Mouse (Mus musculus) midbrain, postnatal 0 days (tissue): ENCODE measurements around the gene Kcnh8. TPM values are rescaled to one million over a fixed set of nuclear protein-coding genes. Genes with fewer than 3 reads are reported as not detected.

Experiments used
- ATAC-seq: fragments of 200-750 bp; cut with Nextera tagmentation; 2 replicates; pipeline ENCODE4 v1.8.0; 2017; ENCODE audit warnings: moderate number of reproducible peaks, mild to moderate bottlenecking, moderate TSS enrichment, moderate library complexity; ENCODE audit not compliant: low FRiP score
- DNase-seq: peaks from one replicate; pipeline ENCODE4 v3.0.0-alpha.2; 2015; ENCODE audit warnings: low spot score
- H3K27ac ChIP-seq: fragments of 300-500 bp; sonication (generic); 2 replicates; pipeline ENCODE4 v1.5.1; 2014; ENCODE audit warnings: low read depth, mild to moderate bottlenecking, low read length, mixed read lengths
- H3K27me3 ChIP-seq: fragments of 300-500 bp; sonication (generic); 2 replicates; pipeline ENCODE4 v1.6.1; 2014; ENCODE audit warnings: low read length, control low read depth, mixed read lengths; ENCODE audit not compliant: insufficient read depth
- H3K36me3 ChIP-seq: fragments of 300-500 bp; sonication (generic); 2 replicates; pipeline ENCODE4 v1.6.1; 2014; ENCODE audit warnings: low read length, control low read depth, mixed read lengths; ENCODE audit not compliant: insufficient read depth
- H3K4me1 ChIP-seq: fragments of 300-500 bp; sonication (generic); 2 replicates; pipeline ENCODE4 v1.6.1; 2014; ENCODE audit warnings: mild to moderate bottlenecking, control low read depth, antibody characterized with exemption, low read length, mixed read lengths; ENCODE audit not compliant: insufficient read depth
- H3K4me2 ChIP-seq: fragments of 300-500 bp; sonication (generic); 2 replicates; pipeline ENCODE4 v1.6.1; 2014; ENCODE audit warnings: low read depth, mild to moderate bottlenecking, low read length, mixed read lengths; ENCODE audit not compliant: poor library complexity, severe bottlenecking
- H3K4me3 ChIP-seq: fragments of 300-500 bp; sonication (generic); 2 replicates; pipeline ENCODE4 v1.5.1; 2014; ENCODE audit warnings: low read depth, mild to moderate bottlenecking, low read length, moderate library complexity
- H3K9ac ChIP-seq: fragments of 300-500 bp; sonication (generic); replicated peaks from 2 replicates; pipeline ENCODE4 v1.6.1; 2014; ENCODE audit warnings: mild to moderate bottlenecking, low read length, moderate library complexity, mixed read lengths; ENCODE audit not compliant: poor library complexity, severe bottlenecking
- H3K9me3 ChIP-seq: fragments of 300-500 bp; sonication (generic); 2 replicates; pipeline ENCODE4 v1.6.1; 2016; ENCODE audit warnings: low read length, control low read depth
- CTCF ChIP-seq: IDR thresholded peaks from 2 replicates; pipeline ENCODE4 v1.5.1; 2016; ENCODE audit warnings: antibody characterized with exemption, mild to moderate bottlenecking
- WGBS: fragments of 180-500 bp; shearing (Covaris S2); extraction: QIAGEN DNeasy Blood & Tissue Kit; methylation state at CpG from one replicate; pipeline ENCODE4 v1.1.7; 2014; 5-methylcytosine and 5-hydroxymethylcytosine counted together
- polyA plus RNA-seq: library from polyadenylated mRNA; unstranded; fragments of >200 nt; fragmentation: Nextera tagmentation; extraction: Ambion mirVana; gene quantifications from 2 replicates; pipeline ENCODE4 v1.2.1, GENCODE M21; 2015
- total RNA-seq: library from RNA; depleted of rRNA; stranded (reverse); fragments of >200 nt; gene quantifications from 2 replicates; pipeline ENCODE4 v1.2.3, GENCODE M21; 2014; rRNA removed

The Kcnh8 gene
- 5.2 and 7.9 TPM in 2 replicates for total RNA-seq
- polyA plus RNA-seq = 2.3 and 2.8 TPM in 2 replicates

- ATAC-seq (peak; percentile 69), DNase-seq (peak; percentile 53)
- Histone ChIP-seq H3K27me3 (no peaks in the 10 kb centered on the region), H3K4me2 (peak within 1 kb of the TSS; percentile 95), H3K9ac (peak within 1 kb of the TSS; percentile 87), H3K4me1 (no peaks in the 10 kb centered on the region; the same call in 1 of the 2 replicates), H3K4me3 (peak within 1 kb of the TSS; percentile 77), H3K36me3 (no peaks in the 10 kb centered on the region), H3K9me3 (no peaks in the 10 kb centered on the region), H3K27ac (peak within 1 kb of the TSS; percentile 93)
- WGBS = 1% methylated on average over 35 of the region's 40 CpGs
- TF ChIP-seq CTCF = peak; percentile 40
These were observed at the start of gene Kcnh8 for GRCm38 (mm10) chr17:52602093-52602780. Gene Kcnh8 (plus strand): TSS chr17:52602709.

DNA sequence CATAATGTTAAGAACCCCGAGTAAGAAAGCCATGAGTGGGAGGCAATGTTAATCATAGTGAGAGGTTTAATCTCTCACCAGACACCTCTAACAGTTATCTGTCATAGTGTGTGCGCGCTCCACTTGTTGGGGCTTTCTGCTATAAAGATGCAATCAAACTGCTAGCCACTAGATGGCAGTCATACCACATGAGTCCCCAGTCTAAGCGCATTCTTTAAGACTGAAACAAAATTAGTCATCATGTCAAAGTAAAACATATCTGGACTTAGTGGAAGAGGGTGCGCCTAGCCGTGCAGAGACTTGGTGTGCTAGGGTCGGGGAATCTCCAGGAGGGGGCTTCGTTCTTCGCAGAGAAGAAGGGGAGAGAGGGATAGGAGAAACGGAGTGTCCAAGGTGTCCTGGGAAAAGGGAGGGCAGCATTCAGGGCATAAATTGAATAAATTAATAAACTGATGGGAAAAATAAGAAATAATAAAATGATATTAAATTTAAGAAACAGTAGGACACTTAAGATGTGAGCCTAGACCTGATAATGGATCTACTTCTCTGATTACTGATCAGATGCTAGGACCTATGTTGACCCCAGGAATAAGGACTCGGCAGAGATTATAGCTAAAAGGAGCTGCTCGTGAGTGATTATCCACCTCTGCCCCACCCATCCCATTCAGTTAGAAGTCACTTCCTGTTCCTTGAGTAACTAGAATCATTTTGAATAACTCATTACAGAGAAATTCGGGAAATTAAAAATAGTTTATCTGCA, 42.4 kb upstream of the Kcnh8 start:
- ATAC-seq (peak; percentile 89), DNase-seq (peak; percentile 83)
- peak; percentile 98 for TF ChIP-seq CTCF
- no peak overlapping the region for H3K27ac ChIP-seq
- peak overlapping the region; percentile 49 for H3K4me2 ChIP-seq
- peak overlapping the region; percentile 11; the same call in 1 of the 2 replicates for H3K4me3 ChIP-seq
- no peaks in the 10 kb centered on the region for H3K36me3 ChIP-seq
- no peaks in the 10 kb centered on the region for H3K27me3 ChIP-seq
- no peaks in the 10 kb centered on the region for H3K4me1 ChIP-seq
- no peak overlapping the region for H3K9ac ChIP-seq
- WGBS = 27% methylated on average over 13 of the region's 13 CpGs
- H3K9me3 ChIP-seq = no peaks in the 10 kb centered on the region

GRCm38 (mm10) chr17:52565467-52566155, 36.9 kb upstream of the Kcnh8 start:
- Histone ChIP-seq H3K9me3 (no peaks in the 10 kb centered on the region), H3K27ac (no peak overlapping the region), H3K4me2 (no peak overlapping the region), H3K9ac (no peak overlapping the region), H3K36me3 (no peaks in the 10 kb centered on the region), H3K27me3 (no peaks in the 10 kb centered on the region), H3K4me1 (no peaks in the 10 kb centered on the region), H3K4me3 (no peak overlapping the region)
- DNase-seq = peak; percentile 42
- 61% methylated on average over 4 of the region's 4 CpGs for WGBS
- TF ChIP-seq CTCF = peak; percentile 69
- no peak for ATAC-seq

DNA sequence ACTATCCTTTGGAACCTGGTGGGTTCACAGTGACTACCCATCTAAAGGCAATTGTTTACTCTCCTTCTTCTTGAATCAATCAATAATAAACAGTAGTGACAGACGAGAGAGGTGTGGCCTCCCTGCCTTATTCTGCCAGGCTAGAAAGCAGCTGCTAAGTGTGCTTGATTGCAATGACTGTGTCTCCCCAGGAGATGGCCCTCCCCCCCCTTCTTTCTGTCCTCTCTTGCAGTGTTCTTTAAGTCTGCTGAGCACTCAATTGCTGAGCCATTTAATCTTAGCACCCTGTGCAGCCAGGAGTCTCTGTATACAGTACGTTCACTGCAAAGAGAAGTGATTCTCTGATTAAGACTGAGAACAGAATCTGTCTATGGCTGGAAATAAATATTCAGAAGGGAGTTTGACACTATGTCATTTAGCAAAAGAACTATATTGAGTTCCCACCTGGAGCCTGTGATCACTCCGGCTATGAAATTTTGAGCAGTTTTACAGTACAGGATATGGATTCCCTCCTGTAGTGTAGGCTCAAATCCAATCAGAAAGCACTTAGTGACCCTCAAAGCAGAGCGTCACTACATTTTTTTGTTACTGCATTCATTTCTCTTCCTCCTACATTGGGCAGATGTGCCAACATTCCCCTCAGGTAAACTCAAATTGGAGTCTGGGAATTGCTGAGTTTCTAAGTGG, 32.8 kb upstream of the Kcnh8 start:
- H3K36me3 ChIP-seq = no peaks in the 10 kb centered on the region
- H3K9me3 ChIP-seq = no peaks in the 10 kb centered on the region
- H3K9ac ChIP-seq = no peak overlapping the region
- WGBS = 62% methylated on average over 4 of the region's 4 CpGs
- ATAC-seq (peak; percentile 83; the same call in 1 of the 2 replicates), DNase-seq (peak; percentile 72)
- no peaks in the 10 kb centered on the region for H3K27me3 ChIP-seq
- H3K4me1 ChIP-seq = no peaks in the 10 kb centered on the region
- H3K4me3 ChIP-seq = no peak overlapping the region
- peak; percentile 86 for TF ChIP-seq CTCF
- no peak overlapping the region for H3K4me2 ChIP-seq
- no peak overlapping the region for H3K27ac ChIP-seq

DNA sequence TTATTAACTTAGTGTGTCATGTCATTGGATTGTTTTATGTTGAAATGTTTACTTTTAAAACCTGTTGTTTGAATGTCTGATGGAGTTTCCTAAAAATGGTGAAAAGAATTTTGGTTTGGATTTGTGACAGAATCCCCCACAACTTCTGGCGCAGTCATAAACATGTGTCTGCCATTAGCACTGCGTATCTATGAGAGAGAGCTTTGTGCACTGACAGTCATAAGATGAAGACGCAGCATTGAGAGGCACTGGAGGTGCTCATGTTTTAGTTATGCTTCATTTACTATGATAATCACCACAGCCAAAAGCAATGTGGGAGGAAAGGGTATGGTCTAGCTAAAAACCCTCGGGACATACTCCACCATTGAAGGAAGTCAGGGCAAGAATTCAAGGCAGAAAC, 30.3 kb upstream of the Kcnh8 start:
- Histone ChIP-seq H3K9me3 (no peaks in the 10 kb centered on the region), H3K27me3 (no peaks in the 10 kb centered on the region), H3K4me1 (no peaks in the 10 kb centered on the region), H3K4me3 (no peak overlapping the region), H3K36me3 (no peaks in the 10 kb centered on the region), H3K9ac (no peak overlapping the region), H3K27ac (no peak overlapping the region), H3K4me2 (no peak overlapping the region)
- DNase-seq = no peak
- 52% methylated on average over 4 of the region's 4 CpGs for WGBS
- TF ChIP-seq CTCF = no peak
- ATAC-seq = no peak
